Mouse (Mus musculus): ENCODE results near the gene Ppbp. TPM values are rescaled to one million over a fixed set of nuclear protein-coding genes. Genes with fewer than 3 reads are reported as not detected.

The Ppbp gene
- polyA plus RNA-seq (2012; ENCODE audit: insufficient read depth, low replicate concordance) = 127 and 345 TPM in 2 replicates

DNA sequence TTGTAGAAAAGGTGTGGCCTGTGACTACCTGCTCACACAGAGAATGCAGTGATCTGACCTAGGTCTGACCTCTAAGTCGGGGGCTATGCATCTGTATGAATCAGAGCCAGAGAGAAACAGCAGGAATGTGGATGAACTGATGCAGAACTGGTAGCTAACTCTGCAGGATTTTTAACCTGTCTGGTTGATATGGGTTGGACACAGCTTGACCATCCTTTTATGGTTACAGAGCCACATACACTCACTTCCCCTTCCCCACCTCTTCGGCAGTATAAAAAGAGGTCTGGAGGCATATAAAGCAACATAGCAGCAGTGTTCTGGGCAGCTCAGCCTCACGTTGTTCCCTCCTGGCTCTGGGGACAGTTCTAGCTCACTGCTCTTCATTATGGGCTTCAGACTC lies at the start of gene Ppbp:
TSS of gene Ppbp (plus strand) at position 301 of the 400 bp plus-strand sequence.
- peaks cover 92% of the 10 kb centered on the region for H3K4me1 ChIP-seq
- no peaks in the 10 kb centered on the region for H3K9me3 ChIP-seq
- peak within 1 kb of the TSS; percentile 86 for H3K4me3 ChIP-seq (replicated peaks)
- TF ChIP-seq FLI1 (IDR thresholded peaks at IDR 0.05; ENCODE audit: low read length) (no peak), GATA1 (IDR thresholded peaks at IDR 0.05; ENCODE audit: borderline replicate concordance, low read length) (no peak)
- no peaks in the 10 kb centered on the region for H3K27me3 ChIP-seq (replicated peaks)
- H3K36me3 ChIP-seq (replicated peaks; ENCODE audit: low read length) = peaks cover 5% of the 10 kb centered on the region

- Histone ChIP-seq H3K27me3 (replicated peaks) (no peaks in the 10 kb centered on the region), H3K4me3 (replicated peaks) (no peak overlapping the region), H3K9me3 (no peaks in the 10 kb centered on the region), H3K4me1 (peaks cover 39% of the 10 kb centered on the region), H3K36me3 (replicated peaks; ENCODE audit: low read length) (no peaks in the 10 kb centered on the region)
- no peak for TF ChIP-seq FLI1 (IDR thresholded peaks at IDR 0.05; ENCODE audit: low read length)
- no peak; the same call in 2 of the 3 replicates for TF ChIP-seq GATA1 (IDR thresholded peaks at IDR 0.05; ENCODE audit: borderline replicate concordance, low read length)
These were observed 45.7 kb upstream of the Ppbp start for GRCm38 (mm10) chr5:90722656-90723055.

GRCm38 (mm10) chr5:90728254-90728653 lies 40.1 kb upstream of the Ppbp start:
- H3K27me3 ChIP-seq (replicated peaks) = no peaks in the 10 kb centered on the region
- no peak overlapping the region for H3K4me3 ChIP-seq (replicated peaks)
- no peak for TF ChIP-seq FLI1 (IDR thresholded peaks at IDR 0.05; ENCODE audit: low read length)
- TF ChIP-seq GATA1 (IDR thresholded peaks at IDR 0.05; ENCODE audit: borderline replicate concordance, low read length) = no peak
- H3K36me3 ChIP-seq (replicated peaks; ENCODE audit: low read length) = no peaks in the 10 kb centered on the region
- H3K9me3 ChIP-seq = no peaks in the 10 kb centered on the region
- H3K4me1 ChIP-seq = peaks cover 19% of the 10 kb centered on the region; the same call in 1 of the 2 replicates

GRCm38 (mm10) chr5:90731480-90731879 lies 36.8 kb upstream of the Ppbp start:
- no peak for TF ChIP-seq GATA1 (IDR thresholded peaks at IDR 0.05; ENCODE audit: borderline replicate concordance, low read length)
- no peak for TF ChIP-seq FLI1 (IDR thresholded peaks at IDR 0.05; ENCODE audit: low read length)
- Histone ChIP-seq H3K27me3 (replicated peaks) (no peaks in the 10 kb centered on the region), H3K36me3 (replicated peaks; ENCODE audit: low read length) (no peaks in the 10 kb centered on the region), H3K9me3 (no peaks in the 10 kb centered on the region), H3K4me3 (replicated peaks) (no peak overlapping the region), H3K4me1 (peaks cover 23% of the 10 kb centered on the region)

DNA sequence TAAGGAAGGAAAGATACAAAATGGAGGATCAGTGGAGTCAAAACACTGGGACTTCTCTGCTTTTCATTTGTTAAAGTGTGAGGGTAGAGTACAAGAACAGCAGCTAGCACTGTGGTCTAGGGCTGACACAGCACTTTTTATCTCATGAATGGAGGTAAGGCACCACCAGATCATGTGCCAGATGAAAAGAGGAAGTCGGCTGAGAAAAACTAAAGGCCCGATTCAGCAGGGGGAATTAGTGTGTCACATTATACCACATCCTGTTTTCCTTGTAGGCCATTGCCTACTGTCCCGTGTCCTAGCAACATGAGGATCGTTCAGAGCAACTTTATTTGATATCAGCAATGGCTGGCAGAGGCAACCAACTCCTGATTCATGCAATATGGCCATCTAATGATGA lies 26.3 kb upstream of the Ppbp start:
- no peaks in the 10 kb centered on the region for H3K9me3 ChIP-seq
- no peaks in the 10 kb centered on the region for H3K36me3 ChIP-seq (replicated peaks; ENCODE audit: low read length)
- no peak for TF ChIP-seq GATA1 (IDR thresholded peaks at IDR 0.05; ENCODE audit: borderline replicate concordance, low read length)
- no peak for TF ChIP-seq FLI1 (IDR thresholded peaks at IDR 0.05; ENCODE audit: low read length)
- no peaks in the 10 kb centered on the region for H3K27me3 ChIP-seq (replicated peaks)
- H3K4me1 ChIP-seq = peaks cover 28% of the 10 kb centered on the region
- peak overlapping the region; percentile 64 for H3K4me3 ChIP-seq (replicated peaks)

- Histone ChIP-seq H3K27me3 (replicated peaks) (no peaks in the 10 kb centered on the region), H3K4me1 (peaks cover 21% of the 10 kb centered on the region), H3K4me3 (replicated peaks) (no peak overlapping the region), H3K36me3 (replicated peaks; ENCODE audit: low read length) (no peaks in the 10 kb centered on the region), H3K9me3 (no peaks in the 10 kb centered on the region)
- TF ChIP-seq FLI1 (IDR thresholded peaks at IDR 0.05; ENCODE audit: low read length) (no peak), GATA1 (IDR thresholded peaks at IDR 0.05; ENCODE audit: borderline replicate concordance, low read length) (no peak)
These were observed 14.4 kb upstream of the Ppbp start for GRCm38 (mm10) chr5:90753934-90754333.

DNA sequence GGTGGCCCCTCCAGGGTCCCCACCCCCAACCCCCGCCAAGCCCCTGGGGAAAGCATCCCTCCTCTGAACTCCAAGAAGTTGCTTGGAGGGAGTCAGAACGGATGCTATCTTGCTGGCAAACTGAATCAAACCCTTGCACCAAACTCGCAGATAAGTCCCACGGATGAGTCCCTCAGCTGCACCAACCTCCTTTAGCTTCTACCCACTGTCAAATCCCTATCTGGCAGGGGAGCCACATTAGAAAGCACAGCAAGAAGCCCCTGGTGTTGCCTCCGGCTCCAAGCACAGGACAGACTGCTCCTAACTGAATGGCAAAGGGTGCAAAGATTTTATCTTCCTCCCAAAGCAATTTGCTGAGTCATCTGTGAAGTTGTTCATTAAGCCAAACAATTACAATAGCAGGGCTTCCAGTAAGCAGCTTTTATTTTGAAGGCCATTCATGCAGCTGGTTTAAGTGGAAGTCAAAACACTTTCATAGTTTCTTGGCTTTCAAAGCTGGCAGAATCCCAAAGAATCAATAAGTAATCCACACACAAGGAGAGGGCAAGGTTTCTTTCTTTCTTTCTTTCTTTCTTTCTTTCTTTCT lies 10.2 kb upstream of the Ppbp start:
- Histone ChIP-seq H3K27me3 (replicated peaks) (no peaks in the 10 kb centered on the region), H3K4me3 (replicated peaks) (no peak overlapping the region), H3K9me3 (no peaks in the 10 kb centered on the region), H3K4me1 (peaks cover 51% of the 10 kb centered on the region), H3K36me3 (replicated peaks; ENCODE audit: low read length) (peaks cover 9% of the 10 kb centered on the region)
- no peak for TF ChIP-seq GATA1 (IDR thresholded peaks at IDR 0.05; ENCODE audit: borderline replicate concordance, low read length)
- TF ChIP-seq FLI1 (IDR thresholded peaks at IDR 0.05; ENCODE audit: low read length) = no peak

- H3K4me3 ChIP-seq (replicated peaks) = peak within 1 kb of the TSS; percentile 93
- no peaks in the 10 kb centered on the region for H3K9me3 ChIP-seq
- H3K36me3 ChIP-seq (replicated peaks; ENCODE audit: low read length) = peaks cover 9% of the 10 kb centered on the region
- no peak for TF ChIP-seq GATA1 (IDR thresholded peaks at IDR 0.05; ENCODE audit: borderline replicate concordance, low read length)
- H3K4me1 ChIP-seq = peaks cover 64% of the 10 kb centered on the region
- H3K27me3 ChIP-seq (replicated peaks) = no peaks in the 10 kb centered on the region
These were observed 8.9 kb upstream of the Ppbp start, which contains the start of gene Cxcl5 for GRCm38 (mm10) chr5:90759077-90760065. Gene Cxcl5, plus strand, starts transcription at chr5:90759360.

DNA sequence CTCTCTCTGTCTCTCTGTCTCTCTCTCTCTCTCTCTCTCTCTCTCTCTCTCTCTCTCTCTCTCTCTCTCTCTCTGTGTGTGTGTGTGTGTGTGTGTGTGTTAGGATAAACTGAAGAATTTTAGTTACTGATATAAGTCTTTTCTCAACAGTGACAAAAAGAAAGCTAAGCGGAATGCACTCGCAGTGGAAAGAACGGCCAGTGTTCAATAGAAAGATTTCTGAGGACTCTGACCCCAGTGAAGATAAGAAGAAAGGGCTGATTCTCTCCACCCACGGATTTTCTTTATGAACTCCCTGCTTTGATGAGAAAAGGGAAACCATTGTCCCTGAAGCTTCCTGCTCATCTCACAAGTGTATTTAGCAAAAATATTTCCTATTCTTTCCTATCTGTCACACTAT lies 8.0 kb upstream of the Ppbp start:
- TF ChIP-seq GATA1 (IDR thresholded peaks at IDR 0.05; ENCODE audit: borderline replicate concordance, low read length) (no peak), FLI1 (IDR thresholded peaks at IDR 0.05; ENCODE audit: low read length) (no peak)
- H3K4me3 ChIP-seq (replicated peaks) = peak overlapping the region; percentile 82

DNA sequence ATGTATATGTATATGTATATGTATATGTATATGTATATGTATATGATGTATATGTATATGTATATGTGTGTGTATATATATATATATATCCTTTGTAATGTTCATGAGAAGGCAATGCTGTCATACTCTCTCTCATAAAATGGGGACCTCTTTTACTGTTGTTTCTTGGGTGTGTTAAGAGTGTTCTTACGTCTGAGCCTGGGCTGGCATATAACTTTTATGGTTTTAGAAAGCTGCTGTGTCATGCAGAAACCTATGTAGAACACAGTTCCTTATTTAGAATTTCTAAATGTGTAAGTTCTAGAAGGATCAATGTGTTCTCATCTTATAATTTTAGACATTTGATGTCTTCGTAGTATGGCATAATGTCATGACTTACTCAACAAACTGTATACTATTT lies 7.5 kb upstream of the Ppbp start:
- H3K27me3 ChIP-seq (replicated peaks) = no peaks in the 10 kb centered on the region
- no peaks in the 10 kb centered on the region for H3K9me3 ChIP-seq
- no peak for TF ChIP-seq FLI1 (IDR thresholded peaks at IDR 0.05; ENCODE audit: low read length)
- no peak for TF ChIP-seq GATA1 (IDR thresholded peaks at IDR 0.05; ENCODE audit: borderline replicate concordance, low read length)
- peaks cover 74% of the 10 kb centered on the region for H3K4me1 ChIP-seq
- H3K4me3 ChIP-seq (replicated peaks) = peak overlapping the region; percentile 81
- peaks cover 9% of the 10 kb centered on the region for H3K36me3 ChIP-seq (replicated peaks; ENCODE audit: low read length)

More for the DNA sequence above, 8.0 kb upstream of the Ppbp start:
- Histone ChIP-seq H3K27me3 (replicated peaks) (no peaks in the 10 kb centered on the region), H3K9me3 (no peaks in the 10 kb centered on the region), H3K4me1 (peaks cover 71% of the 10 kb centered on the region), H3K36me3 (replicated peaks; ENCODE audit: low read length) (peaks cover 9% of the 10 kb centered on the region)
